Mouse (Mus musculus) ES-CJ7 (cell line): ENCODE data around the gene Axin2.
A peak's percentile ranks its signal among the peaks of the same experiment; 100 is the strongest.

ENCODE experiments used
- DNase-seq: peaks from one replicate; pipeline ENCODE4 v3.0.0; 2011; ENCODE audit warnings: low read depth, low spot score

The Axin2 gene

GRCm38 (mm10) chr11:108902303-108902702, 17.8 kb upstream of the Axin2 start:
- no peak for DNase-seq

GRCm38 (mm10) chr11:108906590-108907254, 13.4 kb upstream of the Axin2 start:
- no peak for DNase-seq

GRCm38 (mm10) chr11:108909396-108910195, 10.6 kb upstream of the Axin2 start:
- peak; percentile 87 for DNase-seq

GRCm38 (mm10) chr11:108910328-108910886, 9.7 kb upstream of the Axin2 start:
- peak; percentile 77 for DNase-seq

GRCm38 (mm10) chr11:108910903-108911302, 9.2 kb upstream of the Axin2 start:
- peak; percentile 87 for DNase-seq

GRCm38 (mm10) chr11:108912174-108912573, 8.0 kb upstream of the Axin2 start:
- DNase-seq: no peak

GRCm38 (mm10) chr11:108917422-108918324, 2.5 kb upstream of the Axin2 start:
- no peak for DNase-seq

- peak; percentile 88 for DNase-seq
Measured at GRCm38 (mm10) chr11:108920636-108921505, 722 bp downstream of the Axin2 start.

GRCm38 (mm10) chr11:108921506-108922455, 1.6 kb downstream of the Axin2 start:
- no peak for DNase-seq

GRCm38 (mm10) chr11:108922511-108923187, 2.5 kb downstream of the Axin2 start:
- DNase-seq: peak; percentile 68

GRCm38 (mm10) chr11:108923188-108923575, 3.0 kb downstream of the Axin2 start:
- DNase-seq: no peak

GRCm38 (mm10) chr11:108923781-108924180, 3.6 kb downstream of the Axin2 start:
- DNase-seq: no peak

- no peak for DNase-seq
Measured at GRCm38 (mm10) chr11:108924346-108924745, 4.2 kb downstream of the Axin2 start.

- DNase-seq: peak; percentile 93
Measured at GRCm38 (mm10) chr11:108925202-108925601, 5.1 kb downstream of the Axin2 start.

- no peak for DNase-seq
Measured at GRCm38 (mm10) chr11:108925826-108926225, 5.7 kb downstream of the Axin2 start.

GRCm38 (mm10) chr11:108926345-108927092, 6.4 kb downstream of the Axin2 start:
- no peak for DNase-seq

- DNase-seq: no peak
Measured at GRCm38 (mm10) chr11:108927093-108927444, 6.9 kb downstream of the Axin2 start.

- DNase-seq: no peak
Measured at GRCm38 (mm10) chr11:108928096-108928495, 7.9 kb downstream of the Axin2 start.
